Mouse (Mus musculus) heart, postnatal 0 days (tissue): ENCODE results near the gene Ucma. TPM values are rescaled to one million over a fixed set of nuclear protein-coding genes. Genes with fewer than 3 reads are reported as not detected.
A peak's percentile ranks its signal among the peaks of the same experiment; 100 is the strongest.

Experiments used
- ATAC-seq: fragments of 200-750 bp; cut with Nextera tagmentation; 2 replicates; pipeline ENCODE4 v1.8.0; 2017; ENCODE audit warnings: low read depth, moderate number of reproducible peaks, moderate library complexity; ENCODE audit not compliant: insufficient read depth
- DNase-seq: peaks from one replicate; pipeline ENCODE4 v3.0.0-alpha.2; 2016; ENCODE audit warnings: low spot score
- H3K27ac ChIP-seq: fragments of 300-500 bp; sonication (generic); 2 replicates; pipeline ENCODE4 v1.5.1; 2014; ENCODE audit warnings: low read depth, mild to moderate bottlenecking
- H3K27me3 ChIP-seq: fragments of 300-500 bp; sonication (generic); 2 replicates; pipeline ENCODE4 v1.6.1; 2014; ENCODE audit warnings: low read length, mixed read lengths; ENCODE audit not compliant: control insufficient read depth, insufficient read depth
- H3K36me3 ChIP-seq: fragments of 300-500 bp; sonication (generic); replicated peaks from 2 replicates; pipeline ENCODE4 v1.6.1; 2014; ENCODE audit warnings: low read length, mixed read lengths; ENCODE audit not compliant: control insufficient read depth, insufficient read depth
- H3K4me1 ChIP-seq: fragments of 300-500 bp; sonication (generic); 2 replicates; pipeline ENCODE4 v1.6.1; 2014; ENCODE audit warnings: antibody characterized with exemption; ENCODE audit not compliant: control insufficient read depth, insufficient read depth
- H3K4me2 ChIP-seq: fragments of 300-500 bp; sonication (generic); 2 replicates; pipeline ENCODE4 v1.6.1; 2014; ENCODE audit warnings: low read depth, mild to moderate bottlenecking, low read length, moderate library complexity
- H3K4me3 ChIP-seq: fragments of 300-500 bp; sonication (generic); 2 replicates; pipeline ENCODE4 v1.5.1; 2014; ENCODE audit warnings: low read depth, low read length
- H3K9ac ChIP-seq: fragments of 300-500 bp; sonication (generic); replicated peaks from 2 replicates; pipeline ENCODE4 v1.6.1; 2014; ENCODE audit warnings: low read depth, low read length, mixed read lengths
- H3K9me3 ChIP-seq: fragments of 300-500 bp; sonication (generic); replicated peaks from 2 replicates; pipeline ENCODE4 v1.6.1; 2016; ENCODE audit warnings: low read length; ENCODE audit not compliant: control insufficient read depth
- CTCF ChIP-seq: IDR thresholded peaks from 2 replicates; pipeline ENCODE4 v1.5.1; 2016; ENCODE audit warnings: antibody characterized with exemption, control low read depth, low read depth
- EP300 ChIP-seq: IDR thresholded peaks from 2 replicates; pipeline ENCODE4 v1.6.1; 2016; ENCODE audit warnings: antibody characterized with exemption, low read depth
- WGBS: fragments of 180-500 bp; shearing (Covaris S2); extraction: QIAGEN DNeasy Blood & Tissue Kit; methylation state at CpG from one replicate; pipeline ENCODE4 v1.1.7; 2014; 5-methylcytosine and 5-hydroxymethylcytosine counted together
- polyA plus RNA-seq: library from polyadenylated mRNA; unstranded; fragments of >200 nt; fragmentation: Nextera tagmentation; extraction: Ambion mirVana; gene quantifications from 2 replicates; pipeline ENCODE4 v1.2.1, GENCODE M21; 2015
- total RNA-seq: library from RNA; depleted of rRNA; stranded (reverse); fragments of >200 nt; gene quantifications from 2 replicates; pipeline ENCODE4 v1.2.3, GENCODE M21; 2014; ENCODE audit warnings: low replicate concordance

Ucma gene
- total and polyA plus RNA-seq, 2 experiments from 2014 or later: not detected

DNA sequence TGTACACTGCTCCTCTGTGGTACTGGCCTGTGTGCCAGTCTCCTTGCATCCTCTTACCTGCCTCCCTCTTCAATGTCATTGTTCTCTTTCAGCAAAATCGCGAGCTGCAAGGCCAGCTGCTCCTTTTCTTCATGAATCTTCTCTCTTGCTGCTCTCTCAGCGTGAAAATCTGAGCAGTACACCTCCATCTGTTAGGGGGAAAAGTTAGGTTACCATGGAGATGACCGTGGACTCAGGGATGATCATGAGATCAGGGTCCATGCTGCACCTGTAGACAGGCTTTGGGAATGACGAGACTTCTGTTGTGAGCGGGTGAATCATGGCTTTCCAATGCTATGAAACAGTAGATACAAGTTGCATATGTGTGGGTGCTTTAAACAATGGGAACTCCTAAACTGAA lies 51.1 kb downstream of the Ucma start:
- H3K4me2 ChIP-seq: no peak overlapping the region
- no peak overlapping the region for H3K4me3 ChIP-seq
- H3K9ac ChIP-seq: no peak overlapping the region
- no peaks in the 10 kb centered on the region for H3K9me3 ChIP-seq
- no peaks in the 10 kb centered on the region for H3K27me3 ChIP-seq
- TF ChIP-seq CTCF: no peak
- 80% methylated on average over 6 of the region's 6 CpGs for WGBS
- DNase-seq (no peak), ATAC-seq (no peak)
- no peaks in the 10 kb centered on the region for H3K4me1 ChIP-seq
- H3K27ac ChIP-seq: no peak overlapping the region
- peaks cover 27% of the 10 kb centered on the region; the same call in 1 of the 2 replicates for H3K36me3 ChIP-seq

DNA sequence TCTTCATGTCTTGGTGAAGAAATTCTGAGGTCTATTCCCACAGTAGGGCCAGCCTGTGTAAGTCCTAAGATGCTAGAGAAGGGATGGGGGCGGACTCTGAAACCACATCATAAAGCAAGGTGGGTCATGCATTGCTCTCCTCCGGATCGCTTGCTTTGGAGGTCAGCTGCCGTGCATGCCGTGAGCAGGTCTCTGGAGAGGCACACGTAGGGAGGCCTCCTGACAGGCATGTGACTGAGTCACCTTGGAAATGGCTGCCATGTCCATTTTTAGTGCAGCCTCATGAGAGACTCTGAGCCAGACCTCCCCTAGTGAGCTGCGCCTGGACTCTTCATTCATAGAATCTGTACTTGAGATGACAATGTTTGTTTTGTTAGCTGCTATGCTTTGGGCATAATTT lies 52.1 kb downstream of the Ucma start:
- peaks cover 27% of the 10 kb centered on the region; the same call in 1 of the 2 replicates for H3K36me3 ChIP-seq
- no peak overlapping the region for H3K4me2 ChIP-seq
- H3K9ac ChIP-seq: no peak overlapping the region
- no peak overlapping the region for H3K27ac ChIP-seq
- WGBS: 47% methylated on average over 7 of the region's 7 CpGs
- ATAC-seq (peak; percentile 78), DNase-seq (peak; percentile 18)
- no peak overlapping the region for H3K4me3 ChIP-seq
- no peaks in the 10 kb centered on the region for H3K9me3 ChIP-seq
- TF ChIP-seq CTCF: no peak
- no peak for TF ChIP-seq EP300
- no peaks in the 10 kb centered on the region for H3K27me3 ChIP-seq
- no peaks in the 10 kb centered on the region for H3K4me1 ChIP-seq

- Histone ChIP-seq H3K27ac (no peak overlapping the region), H3K27me3 (no peaks in the 10 kb centered on the region), H3K36me3 (peaks cover 27% of the 10 kb centered on the region; the same call in 1 of the 2 replicates), H3K4me1 (no peaks in the 10 kb centered on the region), H3K9ac (no peak overlapping the region), H3K4me2 (no peak overlapping the region), H3K4me3 (no peak overlapping the region), H3K9me3 (no peaks in the 10 kb centered on the region)
- 93% methylated on average over 4 of the region's 4 CpGs for WGBS
- DNase-seq (no peak), ATAC-seq (no peak)
- TF ChIP-seq EP300: no peak
- TF ChIP-seq CTCF: no peak
These were observed 53.9 kb downstream of the Ucma start for GRCm38 (mm10) chr2:5029808-5030207.

- Histone ChIP-seq H3K27ac (no peak overlapping the region), H3K4me1 (no peaks in the 10 kb centered on the region), H3K9ac (no peak overlapping the region), H3K4me2 (no peak overlapping the region), H3K27me3 (no peaks in the 10 kb centered on the region), H3K36me3 (peaks cover 28% of the 10 kb centered on the region; the same call in 1 of the 2 replicates), H3K4me3 (no peak overlapping the region), H3K9me3 (no peaks in the 10 kb centered on the region)
- no peak for TF ChIP-seq CTCF
- TF ChIP-seq EP300: no peak
- no peak for ATAC-seq
- WGBS: 81% methylated on average over 7 of the region's 7 CpGs
- no peak for DNase-seq
These were observed 55.3 kb downstream of the Ucma start for GRCm38 (mm10) chr2:5031215-5031614.

DNA sequence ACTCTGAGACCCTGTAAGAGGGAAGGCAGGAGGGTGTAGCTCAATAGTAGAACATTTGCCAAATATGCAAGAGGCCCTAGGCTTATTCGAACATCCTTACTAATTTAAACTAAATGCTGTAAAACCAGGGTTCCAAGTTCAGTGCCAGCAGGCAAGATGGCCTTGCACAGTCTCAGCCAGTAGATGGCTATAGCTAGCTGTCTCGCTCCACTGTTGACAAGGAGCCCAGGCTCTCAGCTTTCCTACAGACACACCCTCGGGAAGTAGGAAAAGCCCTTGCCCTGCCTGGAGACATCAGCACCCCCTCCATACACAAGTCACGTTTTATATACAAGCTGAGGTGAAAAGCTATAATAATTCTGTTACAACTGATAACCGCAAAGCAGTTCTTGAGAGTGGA lies 56.7 kb downstream of the Ucma start:
- H3K36me3 ChIP-seq: peaks cover 39% of the 10 kb centered on the region; the same call in 1 of the 2 replicates
- H3K4me1 ChIP-seq: no peaks in the 10 kb centered on the region
- H3K27ac ChIP-seq: no peak overlapping the region
- DNase-seq (no peak), ATAC-seq (no peak)
- no peak overlapping the region for H3K4me2 ChIP-seq
- no peaks in the 10 kb centered on the region for H3K27me3 ChIP-seq
- 62% methylated on average over 5 of the region's 5 CpGs for WGBS
- H3K4me3 ChIP-seq: no peak overlapping the region
- TF ChIP-seq EP300 (no peak), CTCF (no peak)
- H3K9ac ChIP-seq: no peak overlapping the region
- H3K9me3 ChIP-seq: no peaks in the 10 kb centered on the region
